Mouse (Mus musculus): Measurements from ENCODE around the gene Creb3l2.
A peak's percentile ranks its signal among the peaks of the same experiment; 100 is the strongest.

The Creb3l2 gene

DNA sequence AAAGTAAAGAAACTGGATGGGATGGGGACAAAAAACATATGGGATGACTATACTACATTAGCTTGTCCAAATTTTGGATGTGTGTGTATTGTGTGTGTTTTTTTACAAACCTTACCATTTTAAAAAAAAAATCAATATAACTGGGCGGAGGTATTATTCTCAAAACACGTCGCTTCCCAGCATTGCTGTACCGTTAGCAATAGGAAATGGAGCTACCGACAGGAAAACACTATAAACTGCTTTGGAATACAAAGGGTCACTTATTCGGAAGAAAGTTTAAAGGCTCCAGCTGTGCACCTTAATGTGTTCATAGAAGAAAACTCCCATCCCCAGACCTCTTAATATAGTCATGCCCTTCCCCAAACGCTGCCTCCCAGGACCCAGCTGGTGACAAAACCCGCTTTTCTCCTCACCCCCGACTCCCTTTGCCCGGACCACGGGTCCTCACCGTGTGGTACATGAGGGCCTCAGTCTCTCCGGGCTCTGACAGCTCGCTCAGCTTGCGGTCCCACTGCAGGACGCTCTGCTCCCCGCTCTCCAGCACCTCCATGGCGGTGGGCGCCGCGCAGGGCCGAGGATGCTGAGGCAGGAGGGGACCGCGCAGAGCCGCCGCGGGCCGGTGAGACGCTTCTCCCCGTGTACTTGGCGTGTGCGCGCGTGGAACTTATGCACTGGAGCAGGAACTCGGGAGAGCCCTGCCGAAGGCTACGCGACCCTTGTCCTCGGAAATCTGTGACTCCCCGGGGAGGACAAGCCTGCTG lies 515 bp downstream of the Creb3l2 start:
- peak; percentile 71 for DNase-seq (ENCODE audit: low spot score)

DNA sequence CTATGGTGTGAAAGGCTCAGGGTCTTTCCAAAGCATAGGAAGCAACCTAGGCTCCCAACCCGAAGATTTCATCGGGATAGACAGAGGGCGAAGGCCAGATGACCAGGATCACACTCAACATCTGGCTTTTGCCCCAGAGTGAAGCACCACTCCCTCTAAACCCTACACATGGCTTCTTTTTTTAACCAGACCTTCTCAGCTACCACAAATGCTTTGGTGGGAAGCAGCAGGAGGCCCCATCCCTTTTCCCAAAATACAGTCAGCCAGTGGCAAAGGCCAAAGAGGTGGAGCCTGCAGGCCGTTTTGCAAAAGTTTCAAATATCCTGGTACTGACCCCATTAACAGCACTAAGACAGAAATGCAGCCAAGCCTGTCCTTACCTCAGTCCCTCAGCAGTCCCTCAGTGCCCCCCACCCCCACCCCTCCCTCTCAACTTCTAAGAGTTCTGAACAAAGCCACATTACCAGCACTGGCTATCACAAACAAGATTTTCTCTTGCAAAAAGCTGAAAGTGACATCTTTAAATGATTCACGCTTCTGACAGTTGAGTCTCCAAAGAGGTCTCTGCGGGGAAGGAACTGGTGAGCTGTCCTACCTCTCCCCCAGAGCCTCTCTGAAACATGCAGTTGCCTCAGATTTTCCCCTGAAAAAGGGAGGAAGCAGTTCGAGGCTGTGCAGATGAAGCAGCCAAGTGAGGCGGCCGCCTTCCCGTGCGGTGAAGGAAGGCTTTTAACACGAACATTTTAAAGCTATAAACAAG lies 1.3 kb downstream of the Creb3l2 start:
- no peak for DNase-seq (ENCODE audit: low spot score)

DNA sequence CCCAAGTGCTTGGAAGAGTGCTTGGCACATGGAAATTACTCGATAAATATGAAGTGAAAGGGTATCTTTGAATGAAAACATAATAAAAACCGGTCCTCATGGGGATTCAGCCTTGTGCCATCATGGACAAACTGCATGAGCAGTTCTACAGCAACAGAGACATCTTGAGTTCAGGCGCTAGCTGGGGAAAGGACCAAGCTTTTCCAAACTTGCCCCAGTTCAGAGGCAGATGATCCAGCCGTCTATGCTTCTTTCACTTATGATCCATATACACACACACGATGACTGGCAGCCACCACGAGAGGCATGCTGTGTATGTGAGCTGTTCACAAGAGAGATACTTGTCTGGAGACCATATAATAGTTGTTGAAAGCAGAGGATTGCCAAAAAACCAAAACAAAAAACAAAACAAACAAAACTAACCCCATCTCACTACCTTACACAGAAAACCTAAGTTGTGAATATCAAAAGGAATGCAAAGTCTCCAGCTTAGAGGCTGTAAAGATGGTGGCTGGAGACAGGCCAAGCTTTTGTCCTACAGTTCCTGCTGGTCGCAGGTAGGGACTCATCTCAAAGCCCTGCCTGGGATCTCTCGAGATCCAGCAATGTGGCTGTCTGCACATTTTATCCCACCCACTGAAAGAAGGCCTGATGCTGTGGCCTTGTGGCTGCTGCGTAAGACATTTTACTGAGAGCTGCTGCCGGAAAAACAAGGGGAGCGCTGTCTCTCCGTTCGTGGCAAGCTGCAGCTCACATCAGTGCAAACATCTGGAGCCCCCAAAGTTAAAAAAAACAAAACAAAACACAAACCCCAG lies 2.1 kb downstream of the Creb3l2 start:
- DNase-seq (ENCODE audit: low spot score): no peak

DNA sequence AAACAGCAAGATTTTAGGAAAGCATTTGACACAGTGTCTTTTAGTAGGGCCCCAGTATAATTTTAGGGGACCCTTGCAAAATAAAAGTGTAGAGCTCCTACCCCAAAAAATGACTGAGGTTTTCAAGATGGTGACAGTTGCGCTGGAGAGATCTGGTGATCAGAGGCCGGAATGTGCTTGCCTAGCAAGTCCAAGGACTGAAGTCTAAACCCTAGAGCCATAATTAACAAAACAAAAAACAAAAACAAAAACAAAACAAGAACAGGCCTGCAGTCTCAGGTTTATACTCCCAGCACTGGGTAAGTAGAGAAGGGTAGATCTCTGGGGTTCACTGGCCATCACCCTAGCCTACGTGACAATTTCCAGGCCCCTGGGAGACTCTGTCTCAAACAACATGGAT lies 3.4 kb downstream of the Creb3l2 start:
- DNase-seq (ENCODE audit: low spot score): no peak

DNA sequence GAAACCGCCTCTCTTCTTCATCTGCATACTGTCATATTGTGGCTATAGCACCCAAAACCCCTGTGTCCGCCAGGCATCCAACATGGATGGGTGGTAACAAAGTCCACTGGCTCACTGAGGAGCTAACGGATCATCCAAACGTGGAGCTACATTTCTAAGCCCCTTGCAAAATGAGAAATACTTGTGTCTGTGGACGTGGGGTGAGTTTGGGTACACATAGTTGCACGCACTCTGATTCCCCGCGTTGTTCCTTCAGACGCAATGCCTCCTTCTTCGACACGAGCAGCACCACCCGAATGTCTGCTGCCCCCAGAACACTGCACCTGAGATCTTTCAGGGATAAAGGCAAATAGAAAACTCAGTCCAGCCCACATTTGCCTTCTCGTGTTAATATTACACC lies 4.9 kb downstream of the Creb3l2 start:
- DNase-seq (ENCODE audit: low spot score): no peak

DNA sequence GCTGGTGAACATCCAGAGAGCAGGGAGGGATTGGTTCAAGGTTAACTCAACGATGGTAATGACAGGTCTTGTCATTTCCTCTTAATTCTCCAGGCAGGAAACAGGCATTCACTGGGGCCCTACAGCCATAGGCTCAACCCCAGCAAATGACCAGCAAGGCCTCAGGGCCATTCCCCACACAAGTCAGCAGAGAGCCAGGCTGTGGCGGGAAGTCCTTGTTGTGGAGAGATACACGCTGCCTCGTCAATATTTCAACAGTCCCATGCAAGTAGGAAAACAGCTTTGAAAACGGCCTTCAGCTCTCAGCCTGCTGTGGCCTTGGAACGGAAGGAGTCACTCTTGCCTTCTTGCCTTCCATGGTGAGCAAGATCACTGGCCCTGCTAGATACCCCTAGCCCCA lies 6.6 kb downstream of the Creb3l2 start:
- DNase-seq (ENCODE audit: low spot score): no peak

DNA sequence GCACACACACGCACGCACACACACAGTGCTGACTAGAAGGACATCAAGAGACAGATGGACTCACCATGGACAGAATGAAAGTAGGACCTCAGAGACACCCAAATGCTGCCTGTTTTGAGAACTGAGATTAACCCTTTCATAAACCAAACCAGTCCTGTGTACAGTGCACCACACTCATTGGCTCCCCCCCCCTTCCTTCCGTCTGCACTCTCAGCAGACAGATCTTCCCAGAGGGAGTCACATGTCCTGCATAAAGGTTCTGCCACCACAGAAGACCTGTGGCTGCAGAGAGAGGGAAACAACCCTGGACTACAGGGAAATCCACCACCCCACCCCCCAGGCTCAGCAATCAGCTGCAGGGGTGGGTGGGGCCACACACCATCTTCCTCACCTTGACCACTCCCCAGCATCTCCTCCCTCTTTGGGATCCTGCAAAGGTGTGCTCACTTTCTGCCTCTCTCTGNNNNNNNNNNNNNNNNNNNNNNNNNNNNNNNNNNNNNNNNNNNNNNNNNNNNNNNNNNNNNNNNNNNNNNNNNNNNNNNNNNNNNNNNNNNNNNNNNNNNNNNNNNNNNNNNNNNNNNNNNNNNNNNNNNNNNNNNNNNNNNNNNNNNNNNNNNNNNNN lies 12.0 kb downstream of the Creb3l2 start:
- DNase-seq (ENCODE audit: low spot score): no peak

DNA sequence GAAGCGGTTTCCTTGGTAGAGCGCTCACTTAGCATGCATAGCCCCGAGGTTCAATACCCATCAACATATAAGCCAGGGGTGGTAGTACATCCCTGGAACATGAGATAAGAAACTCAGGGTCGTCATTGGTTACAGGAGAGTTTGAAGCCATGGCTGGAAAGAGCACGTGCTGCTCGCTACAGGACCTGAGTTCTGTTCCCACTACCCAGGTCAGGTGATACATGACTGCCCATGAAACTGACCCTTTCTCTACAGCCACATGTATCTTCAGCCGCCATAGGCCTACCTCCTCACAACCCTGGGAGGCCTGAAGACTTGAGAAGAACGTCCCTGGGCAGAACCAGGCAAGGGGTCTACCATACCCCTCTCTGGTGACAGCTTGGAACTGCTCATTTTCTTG lies 13.0 kb downstream of the Creb3l2 start:
- no peak for DNase-seq (ENCODE audit: low spot score)

DNA sequence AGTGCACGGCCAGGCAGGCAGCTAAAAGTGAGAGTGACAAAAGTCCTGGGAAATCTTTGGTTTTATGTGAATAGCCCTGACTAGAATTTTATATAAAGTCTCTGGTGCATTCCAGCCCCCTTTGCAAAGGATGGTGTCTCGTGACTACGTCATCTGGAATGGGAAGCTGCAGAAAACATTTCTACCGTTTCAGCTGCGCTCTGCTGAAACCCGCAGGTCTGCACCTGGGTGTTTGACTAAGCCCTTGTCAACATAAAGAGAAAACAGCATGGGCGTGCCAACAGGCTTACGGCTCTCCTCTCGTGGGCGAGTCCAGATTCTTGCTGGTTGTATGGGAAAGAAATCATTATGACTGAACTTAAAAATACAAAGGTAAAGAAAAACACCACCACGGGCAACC lies 13.9 kb downstream of the Creb3l2 start:
- no peak for DNase-seq (ENCODE audit: low spot score)

DNA sequence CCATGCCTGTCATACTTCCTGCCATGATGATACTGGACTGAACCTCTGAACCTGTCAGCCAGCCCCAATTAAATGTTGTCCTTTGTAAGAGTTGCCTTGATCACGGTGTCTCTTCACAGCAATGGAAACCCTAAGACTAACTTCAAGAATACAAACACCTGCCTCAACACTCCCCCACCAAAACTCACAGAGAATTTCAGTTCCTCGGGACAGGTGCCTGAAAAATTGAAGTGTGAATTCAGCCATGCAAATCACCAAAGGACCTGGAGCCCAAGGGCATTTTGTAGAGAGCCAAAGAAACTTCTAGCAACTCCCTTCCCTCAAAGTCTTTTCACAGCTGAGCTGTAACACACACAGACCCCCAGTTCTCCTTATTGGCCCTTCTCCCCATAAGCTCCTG lies 15.3 kb downstream of the Creb3l2 start:
- DNase-seq (ENCODE audit: low spot score): no peak

DNA sequence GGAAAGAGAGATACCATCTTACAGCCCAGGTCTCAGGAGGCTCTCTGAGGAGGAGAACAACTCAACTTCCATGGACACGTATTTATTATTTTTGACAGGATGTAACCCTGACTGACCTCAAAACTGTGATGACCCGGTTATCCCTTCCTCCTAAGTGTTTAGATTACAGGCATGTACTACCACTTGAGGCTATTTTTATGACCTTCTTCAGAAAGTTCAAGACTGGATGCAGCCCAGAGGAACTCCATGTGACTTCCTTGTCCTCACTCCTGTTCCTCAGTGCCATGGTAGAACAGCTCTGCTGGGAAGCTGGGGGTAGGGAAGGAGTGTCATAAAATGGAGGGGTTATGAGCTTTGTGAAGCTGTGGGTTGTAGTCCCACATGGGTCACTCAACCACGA lies 16.1 kb downstream of the Creb3l2 start:
- no peak for DNase-seq (ENCODE audit: low spot score)

DNA sequence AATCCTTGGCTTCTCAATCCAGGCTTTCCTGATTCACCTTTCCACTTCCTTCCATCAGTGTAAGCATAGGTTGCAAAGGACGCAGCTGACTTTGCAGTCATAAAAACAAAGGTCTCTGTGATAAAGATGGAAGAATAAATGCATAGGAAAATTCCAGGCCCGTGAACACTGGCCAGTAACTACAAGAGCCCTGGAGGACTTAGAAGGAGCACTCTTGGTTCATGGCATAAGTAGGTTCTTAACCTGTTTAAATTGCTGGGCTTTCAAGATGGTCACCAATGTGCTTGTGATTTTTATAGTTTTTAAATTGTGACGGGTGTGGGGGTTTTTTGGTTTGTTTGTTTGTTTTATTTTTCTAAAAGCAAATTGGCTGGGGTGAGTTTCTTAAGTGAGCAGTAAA lies 16.9 kb downstream of the Creb3l2 start:
- DNase-seq (ENCODE audit: low spot score): no peak

DNA sequence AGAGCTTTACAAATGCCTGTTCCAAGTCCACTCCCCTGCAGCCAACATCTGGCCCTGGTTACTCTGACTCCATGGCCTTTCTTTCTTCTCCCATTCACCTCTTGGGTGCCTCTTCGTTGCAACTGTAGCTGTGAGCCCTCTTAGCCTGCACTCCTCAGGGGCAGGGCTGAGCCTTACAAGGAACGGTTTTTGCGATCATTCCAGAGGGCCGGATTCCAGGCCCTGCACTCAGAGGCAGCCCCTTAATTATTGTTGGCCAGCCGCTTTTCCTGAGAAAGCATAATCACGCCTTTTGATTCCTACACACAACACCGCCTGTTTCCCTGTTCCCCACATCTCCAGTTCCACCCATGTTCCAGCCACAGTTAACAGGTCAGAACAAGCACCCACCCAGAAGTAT lies 17.6 kb downstream of the Creb3l2 start:
- DNase-seq (ENCODE audit: low spot score): no peak

DNA sequence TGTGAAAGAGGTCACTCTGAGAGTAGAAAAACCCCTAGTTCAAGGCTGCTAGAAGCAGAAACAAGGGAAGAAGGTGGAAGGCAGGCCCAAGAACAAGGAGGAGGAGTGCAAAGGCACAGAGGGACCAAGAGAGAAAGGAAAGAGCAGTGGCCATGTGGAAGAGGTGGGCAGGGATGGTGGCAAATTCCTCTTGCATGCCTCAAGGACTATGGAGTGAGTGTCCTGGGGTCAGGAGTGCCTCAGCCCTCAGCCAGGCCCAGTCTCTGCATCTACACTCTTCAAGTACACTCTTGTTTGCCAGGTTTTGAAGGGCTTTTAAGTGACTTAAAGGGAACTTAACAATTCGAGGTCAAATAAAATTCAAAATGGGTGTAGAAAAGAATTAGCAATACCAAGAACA lies 18.6 kb downstream of the Creb3l2 start:
- no peak for DNase-seq (ENCODE audit: low spot score)

DNA sequence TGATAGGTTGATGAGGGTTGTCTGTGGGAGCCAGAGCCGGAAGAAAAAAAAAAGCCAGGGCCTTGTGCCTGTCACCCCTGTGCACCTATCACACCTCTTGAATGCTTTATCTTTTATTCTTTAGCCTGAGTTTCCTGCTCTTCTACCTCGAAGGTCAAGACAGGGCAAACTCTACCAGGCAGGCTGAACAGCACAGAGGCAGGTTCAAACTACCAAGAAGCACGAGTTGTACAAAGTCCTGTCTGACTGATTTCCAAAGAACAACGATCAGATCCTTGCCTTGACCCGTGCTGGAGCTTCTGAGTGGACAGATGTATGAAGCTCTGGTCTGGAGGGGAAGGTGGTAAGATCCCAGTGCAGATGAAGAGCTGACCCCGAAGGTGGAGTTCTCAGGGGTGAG lies 20.8 kb downstream of the Creb3l2 start:
- DNase-seq (ENCODE audit: low spot score): no peak

DNA sequence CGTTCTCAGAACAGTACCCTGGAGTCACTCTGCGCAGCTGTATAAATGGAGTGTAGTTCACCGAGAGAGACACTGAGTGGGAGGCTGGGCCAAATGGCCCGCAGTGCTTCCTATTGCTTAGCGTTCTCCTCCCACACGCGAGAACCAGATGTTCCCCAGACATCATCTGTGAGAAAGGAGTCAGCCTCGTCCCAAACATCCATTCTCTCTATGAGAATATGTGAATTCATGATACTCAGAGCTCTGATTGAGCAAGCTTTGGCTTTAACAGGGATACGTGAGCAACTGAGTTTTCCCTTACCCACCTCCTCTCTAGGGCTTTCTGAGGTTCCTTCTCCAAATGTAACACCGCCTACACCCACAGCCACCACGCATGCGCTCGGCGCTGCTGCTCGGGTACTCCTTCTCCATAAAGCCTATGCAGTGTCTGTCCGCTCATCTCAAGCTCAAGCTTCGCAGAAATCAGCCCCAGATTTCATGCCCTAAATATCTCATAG lies 22.5 kb downstream of the Creb3l2 start:
- DNase-seq (ENCODE audit: low spot score): peak; percentile 66

DNA sequence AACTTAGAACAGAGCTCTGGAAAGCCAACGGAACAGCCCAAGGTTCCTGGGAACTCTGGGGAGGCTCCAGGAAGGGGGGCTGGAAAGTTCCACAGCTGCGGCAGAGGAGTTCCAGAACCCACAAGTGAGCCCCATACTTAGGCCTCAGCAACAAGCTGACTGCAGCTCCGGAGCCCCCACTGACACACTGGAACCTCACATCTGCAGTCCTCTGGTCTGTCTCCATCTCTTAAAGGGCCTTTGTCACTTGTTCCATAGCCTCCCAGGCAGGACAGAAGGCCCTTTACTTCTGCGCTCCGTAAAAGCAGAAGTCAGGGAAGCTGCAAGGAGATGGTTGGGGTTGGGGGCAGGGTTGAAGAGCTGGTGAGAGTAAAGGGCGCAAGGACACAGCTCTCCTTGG lies 23.0 kb downstream of the Creb3l2 start:
- DNase-seq (ENCODE audit: low spot score): no peak

DNA sequence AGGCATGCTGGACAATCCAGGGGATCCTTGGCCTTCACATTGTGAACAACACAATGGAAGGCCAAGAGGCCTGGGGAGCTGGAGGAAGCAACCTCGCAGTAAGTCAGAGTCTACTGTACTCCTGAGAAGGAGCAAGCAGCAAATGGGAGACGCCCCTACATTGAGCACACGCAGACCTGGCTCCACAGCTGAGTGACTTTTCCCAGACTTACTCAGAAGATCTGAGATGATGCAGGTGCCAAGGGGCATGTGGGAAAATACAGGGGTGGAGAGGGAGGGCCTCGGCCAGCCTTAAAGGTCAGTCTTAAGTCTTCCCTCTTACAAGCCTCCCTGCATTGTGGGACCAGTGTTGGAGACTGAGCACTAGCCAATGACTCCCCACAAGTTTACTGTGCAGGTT lies 25.2 kb downstream of the Creb3l2 start:
- DNase-seq (ENCODE audit: low spot score): no peak

DNA sequence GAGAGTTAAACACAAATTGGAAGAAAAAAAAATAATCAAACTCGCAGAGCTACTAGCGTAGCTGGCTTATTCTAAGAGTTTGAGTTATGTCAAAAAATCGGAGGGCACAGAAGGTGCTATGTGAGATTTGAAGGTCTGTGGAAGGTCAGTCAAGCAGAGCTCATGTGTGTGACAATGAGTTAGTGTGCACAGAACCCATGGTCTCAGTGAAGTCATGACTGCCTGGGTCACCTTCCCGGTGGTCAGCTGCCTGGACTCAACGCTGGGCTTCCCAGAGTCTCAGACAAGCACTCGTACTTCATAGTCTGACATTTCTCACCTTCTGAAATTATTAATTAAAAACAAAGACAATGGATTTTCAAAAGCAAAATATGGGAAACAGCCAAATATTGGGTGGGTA lies 26.4 kb downstream of the Creb3l2 start:
- no peak for DNase-seq (ENCODE audit: low spot score)

DNA sequence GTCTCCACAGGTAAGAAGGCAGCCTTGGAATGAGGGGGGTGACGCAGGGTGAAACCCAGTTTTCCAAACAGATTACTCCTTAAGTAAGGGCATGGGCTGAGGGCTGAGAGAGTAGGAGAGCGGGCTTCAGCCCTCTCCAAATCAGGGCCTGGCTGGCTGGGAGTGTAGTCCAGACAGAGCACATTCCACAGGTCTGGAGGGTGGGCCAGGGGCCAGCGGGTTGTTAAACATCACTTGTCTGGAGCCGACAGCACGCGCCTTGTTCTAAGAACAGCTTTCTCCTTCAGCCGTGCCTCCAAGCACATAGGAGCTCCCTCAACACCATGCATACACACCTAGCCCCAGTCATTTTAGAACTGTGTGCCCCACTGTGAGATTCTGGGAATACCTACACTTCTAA lies 26.9 kb downstream of the Creb3l2 start:
- DNase-seq (ENCODE audit: low spot score): peak; percentile 69

DNA sequence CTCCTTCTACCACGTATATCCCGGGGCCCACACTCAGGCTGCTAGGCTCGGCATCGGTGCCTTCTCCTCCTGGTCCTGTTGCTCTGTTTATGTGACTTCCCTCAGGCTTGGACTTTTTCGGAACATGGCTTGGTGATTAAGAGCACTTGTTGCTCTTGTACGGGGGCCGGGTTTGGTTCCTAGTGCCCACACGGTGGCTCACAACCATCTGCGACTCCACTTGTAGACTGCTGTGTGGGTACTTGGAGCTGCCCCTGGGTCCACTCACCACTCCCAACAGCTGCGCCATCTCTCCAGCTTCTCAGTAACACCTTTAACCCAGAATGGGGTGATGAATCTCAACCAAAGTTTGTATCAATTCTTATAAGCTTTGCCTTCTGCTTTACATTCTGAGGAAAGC lies 27.4 kb downstream of the Creb3l2 start:
- DNase-seq (ENCODE audit: low spot score): no peak

DNA sequence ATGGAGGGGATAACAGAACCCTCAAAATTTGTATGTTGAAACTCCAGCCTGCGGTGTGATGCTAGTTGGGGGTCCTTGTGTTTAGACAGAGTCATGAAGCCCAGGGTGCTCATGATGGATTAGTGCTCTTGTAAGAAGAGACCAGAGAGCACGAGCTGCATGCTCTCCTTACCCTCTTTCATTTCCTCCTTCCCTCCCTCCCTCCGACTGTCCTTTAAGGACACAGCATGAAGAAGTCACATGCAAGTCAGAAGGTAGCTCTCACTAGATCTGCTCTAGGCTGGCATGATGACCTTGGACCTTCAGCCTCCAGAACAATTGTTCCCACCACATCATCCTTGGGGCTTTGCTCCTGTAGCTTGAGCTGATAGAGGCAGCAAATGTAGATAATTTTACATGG lies 30.2 kb downstream of the Creb3l2 start:
- DNase-seq (ENCODE audit: low spot score): no peak
